Mouse (Mus musculus) ES-Bruce4 (cell line): ENCODE data around the gene 4930404H24Rik.

Experiments
- CTCF ChIP-seq: IDR thresholded peaks from one replicate; pipeline ENCODE4 v1.8.1; 2011; ENCODE audit warnings: low read depth, low read length
- EP300 ChIP-seq: IDR thresholded peaks from 2 replicates; pipeline ENCODE4 v1.6.1; 2011; ENCODE audit warnings: low read depth, low read length; ENCODE audit not compliant: insufficient read depth
- POLR2A ChIP-seq: IDR thresholded peaks from one replicate; pipeline ENCODE4 v1.8.1; 2011; ENCODE audit warnings: low read length; ENCODE audit not compliant: insufficient read depth

GRCm38 (mm10) chr2:153458022-153458441, 34.6 kb upstream of the 4930404H24Rik start:
- TF ChIP-seq CTCF (no peak), POLR2A (no peak), EP300 (no peak)
